Mouse (Mus musculus) midbrain, embryonic 16.5 days (tissue): ENCODE measurements around the gene Olfr707. TPM values are rescaled to one million over a fixed set of nuclear protein-coding genes. Genes with fewer than 3 reads are reported as not detected.

ENCODE experiments used
- polyA plus RNA-seq: library from polyadenylated mRNA; unstranded; fragments of >200 nt; fragmentation: Nextera tagmentation; extraction: Ambion mirVana; gene quantifications from 2 replicates; pipeline ENCODE4 v1.2.1, GENCODE M21; 2015

The Olfr707 gene
- polyA plus RNA-seq, 1 experiment from 2014 or later: not detected

Other genes with a start within 250 kb of the Olfr707 start
- gene Olfr693, start 220.7 kb downstream of the Olfr707 start, polyA plus RNA-seq: not detected in 2 replicates
- gene Olfr694, start 209.4 kb downstream of the Olfr707 start, polyA plus RNA-seq: not detected in 2 replicates
- gene Olfr695, start 184.8 kb downstream of the Olfr707 start, polyA plus RNA-seq: not detected in 2 replicates
- gene Olfr697, start 158.8 kb downstream of the Olfr707 start, polyA plus RNA-seq: not detected in 2 replicates
- not detected in 2 replicates for gene Olfr698, start 145.8 kb downstream of the Olfr707 start, polyA plus RNA-seq
- not detected in 2 replicates for gene Olfr699, start 108.0 kb downstream of the Olfr707 start, polyA plus RNA-seq
- gene Olfr700, start 92.4 kb downstream of the Olfr707 start, polyA plus RNA-seq: not detected in 2 replicates
- gene Olfr701, start 87.1 kb downstream of the Olfr707 start, polyA plus RNA-seq: not detected in 2 replicates
- not detected in 2 replicates for gene Olfr702, start 67.3 kb downstream of the Olfr707 start, polyA plus RNA-seq
- gene Olfr703, start 57.9 kb downstream of the Olfr707 start, polyA plus RNA-seq: not detected in 2 replicates
- gene Olfr704, start 38.1 kb downstream of the Olfr707 start, polyA plus RNA-seq: not detected in 2 replicates
- not detected in 2 replicates for gene Olfr705, start 24.4 kb downstream of the Olfr707 start, polyA plus RNA-seq
- not detected in 2 replicates for gene Olfr706, start 13.1 kb downstream of the Olfr707 start, polyA plus RNA-seq
- gene Olfr1532-ps1, start 6.8 kb upstream of the Olfr707 start, polyA plus RNA-seq: not detected in 2 replicates
- not detected in 2 replicates for gene Olfr709-ps1, start 31.0 kb upstream of the Olfr707 start, polyA plus RNA-seq
- not detected in 2 replicates for gene Olfr710, start 47.1 kb upstream of the Olfr707 start, polyA plus RNA-seq
- gene Olfr6, start 62.7 kb upstream of the Olfr707 start, polyA plus RNA-seq: not detected in 2 replicates
- gene Olfr711, start 74.2 kb upstream of the Olfr707 start, polyA plus RNA-seq: not detected in 2 replicates
- not detected in 2 replicates for gene Olfr2, start 104.8 kb upstream of the Olfr707 start, polyA plus RNA-seq
- gene Olfr713, start 129.9 kb upstream of the Olfr707 start, polyA plus RNA-seq: not detected in 2 replicates
- gene Olfr714, start 169.7 kb upstream of the Olfr707 start, polyA plus RNA-seq: not detected in 2 replicates
- not detected in 2 replicates for gene Olfr17, start 192.0 kb upstream of the Olfr707 start, polyA plus RNA-seq
- gene Olfr715b, start 209.1 kb upstream of the Olfr707 start, polyA plus RNA-seq: not detected in 2 replicates
- not detected in 2 replicates for gene Olfr715, start 229.8 kb upstream of the Olfr707 start, polyA plus RNA-seq
- gene Olfr716, start 237.1 kb upstream of the Olfr707 start, polyA plus RNA-seq: not detected in 2 replicates